Mouse (Mus musculus): ENCODE results near the gene B4galnt4. TPM values are rescaled to one million over a fixed set of nuclear protein-coding genes. Genes with fewer than 3 reads are reported as not detected.

Gene B4galnt4
- polyA plus RNA-seq (2012; ENCODE audit: low replicate concordance), result 2.6 and 3.4 TPM in 2 replicates

DNA sequence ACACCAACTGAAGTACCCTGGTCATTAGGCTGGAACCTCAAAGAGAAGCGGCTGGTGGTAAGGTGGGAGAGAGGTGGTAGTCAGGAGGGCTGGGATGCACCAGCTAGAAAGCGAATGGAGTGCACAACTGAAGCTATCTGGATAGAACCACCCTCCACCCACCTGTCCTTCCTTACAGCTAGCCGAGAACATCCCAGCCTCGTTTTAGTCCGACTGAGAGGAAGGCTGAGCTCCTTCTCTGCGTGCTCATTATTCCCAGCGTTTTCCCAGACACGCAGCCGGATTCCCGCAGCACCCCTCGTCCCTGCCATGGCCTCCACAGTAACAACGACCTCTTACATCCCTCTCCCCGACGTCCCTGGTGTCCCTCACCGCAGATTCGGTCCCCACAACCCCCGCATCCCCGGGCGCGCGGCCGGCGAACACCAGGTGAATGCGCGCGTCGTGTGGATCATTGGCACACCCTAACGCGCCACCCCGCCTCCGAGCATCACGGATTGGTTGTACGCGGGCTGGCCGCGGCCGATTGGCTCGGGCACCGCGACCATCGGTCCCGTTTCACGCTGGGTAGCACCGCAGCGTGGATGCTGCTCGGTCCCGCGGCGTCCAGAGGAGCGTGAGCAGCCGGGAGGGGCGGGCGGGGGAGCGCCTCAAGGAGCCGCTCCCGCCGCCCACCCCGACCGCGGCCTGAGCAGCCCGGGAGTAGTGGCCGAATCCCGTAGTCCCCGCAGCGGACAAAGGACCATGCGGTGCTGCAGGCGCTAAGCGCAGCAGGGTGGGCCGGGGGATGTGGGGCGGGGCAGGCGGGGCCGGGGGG lies at the start of gene B4galnt4:
Gene B4galnt4 (plus strand): TSS at position 679 of the 817 bp plus-strand sequence.

DNA sequence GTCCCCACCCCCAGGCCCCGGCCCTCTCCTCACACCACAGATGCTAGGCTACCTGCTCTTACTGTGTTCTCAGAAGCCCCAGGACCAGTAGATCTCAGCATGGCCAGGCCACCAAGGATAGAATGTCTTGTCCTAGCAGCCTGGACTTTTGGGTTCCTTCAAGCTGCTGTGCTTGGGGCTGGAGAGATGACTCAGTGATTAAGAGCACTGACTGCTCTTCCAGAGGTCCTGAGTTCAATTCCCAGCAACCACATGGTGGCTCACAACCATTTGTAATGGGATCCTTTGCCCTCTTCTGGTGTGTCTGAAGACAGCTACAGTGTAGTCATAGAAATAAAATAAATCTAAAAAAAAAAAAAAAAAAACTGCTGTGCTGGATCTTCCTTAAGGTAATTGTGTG lies 43.1 kb upstream of the B4galnt4 start, which contains the start of gene Ifitm6:
Gene Ifitm6 (minus strand): TSS at position 101 of the 400 bp plus-strand sequence.

DNA sequence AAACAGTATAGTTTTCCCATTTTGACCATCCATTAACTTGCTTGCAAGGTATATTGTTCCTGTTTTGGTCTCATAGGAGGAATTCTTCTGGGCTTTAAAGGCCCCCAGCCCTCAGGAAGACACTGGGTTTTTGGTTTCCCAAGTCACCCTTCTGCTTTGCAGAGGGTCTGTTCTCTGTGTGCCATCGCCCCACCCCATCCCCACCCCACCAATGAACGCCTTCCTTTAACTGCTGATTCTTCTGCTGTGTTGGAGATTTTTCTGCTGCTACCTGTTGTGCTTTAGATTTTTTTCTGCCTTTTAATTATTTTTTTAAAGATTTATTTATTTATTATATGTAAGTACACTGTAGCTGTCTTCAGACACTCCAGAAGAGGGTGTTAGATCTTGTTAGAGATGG lies 32.1 kb upstream of the B4galnt4 start, which contains the start of gene Gm17387:
Gene Gm17387 (plus strand): TSS at position 301 of the 400 bp plus-strand sequence.

DNA sequence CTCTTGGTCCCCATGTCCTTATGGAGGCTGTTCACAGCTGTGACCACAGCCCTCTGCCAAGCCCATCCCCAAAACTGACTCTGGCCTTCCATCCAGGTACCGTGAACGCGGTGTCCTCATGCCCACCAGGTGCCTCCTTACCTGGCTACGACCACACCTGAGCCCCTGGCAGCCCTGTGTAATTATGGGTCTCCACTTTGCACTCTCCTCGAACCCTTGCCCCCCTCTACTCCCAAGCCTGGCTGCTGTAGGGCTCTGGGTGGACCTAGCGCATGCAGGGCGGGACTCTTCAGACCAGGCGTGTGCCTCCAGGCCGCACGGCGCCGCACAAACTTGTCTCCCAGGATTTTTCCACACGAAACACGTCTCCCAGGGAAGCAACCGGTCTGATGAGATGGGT lies 16.9 kb downstream of the B4galnt4 start, which contains the start of gene Pkp3:
Gene Pkp3 (plus strand): TSS at position 378 of the 400 bp plus-strand sequence.

DNA sequence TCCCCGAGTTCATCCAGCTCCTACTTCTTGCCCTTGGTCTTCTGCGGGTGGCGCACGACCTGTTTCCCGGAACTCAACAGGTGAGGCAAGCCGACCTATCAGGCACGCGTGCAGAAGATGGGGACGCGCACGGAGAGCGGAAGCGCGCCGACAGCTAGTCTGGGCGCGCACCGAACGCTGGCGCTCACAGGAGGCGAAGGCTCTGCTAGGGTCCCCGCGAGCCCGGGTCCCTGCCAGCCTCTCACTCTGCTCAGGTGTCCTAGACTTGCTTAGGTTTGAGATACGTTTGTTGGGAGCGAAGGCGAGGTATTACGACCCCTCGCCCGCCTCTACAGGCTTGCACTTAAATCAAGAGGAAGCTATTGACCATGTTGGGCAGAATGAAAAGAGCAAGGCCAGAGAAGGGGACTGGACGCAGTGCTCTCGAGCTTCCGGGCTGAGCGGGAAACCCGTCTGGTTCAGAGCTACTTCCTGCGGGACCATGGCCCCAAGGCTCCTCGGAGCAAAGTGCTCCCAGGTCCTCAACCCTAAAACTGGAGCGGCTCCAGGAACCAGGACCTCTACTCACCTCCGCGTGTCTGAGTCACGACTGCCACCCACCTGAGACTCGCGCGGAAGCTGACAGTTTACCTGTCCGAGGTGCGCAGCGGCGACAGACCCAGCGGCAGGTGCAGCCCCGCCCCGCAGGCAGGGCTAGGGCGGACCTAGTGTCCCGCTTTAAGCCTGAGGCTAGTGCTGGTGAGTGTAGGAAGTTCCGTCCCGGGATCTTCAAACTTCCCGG lies 39.2 kb downstream of the B4galnt4 start, which contains the start of gene Sigirr:
Gene Sigirr (minus strand): TSS at position 662 of the 781 bp plus-strand sequence.

DNA sequence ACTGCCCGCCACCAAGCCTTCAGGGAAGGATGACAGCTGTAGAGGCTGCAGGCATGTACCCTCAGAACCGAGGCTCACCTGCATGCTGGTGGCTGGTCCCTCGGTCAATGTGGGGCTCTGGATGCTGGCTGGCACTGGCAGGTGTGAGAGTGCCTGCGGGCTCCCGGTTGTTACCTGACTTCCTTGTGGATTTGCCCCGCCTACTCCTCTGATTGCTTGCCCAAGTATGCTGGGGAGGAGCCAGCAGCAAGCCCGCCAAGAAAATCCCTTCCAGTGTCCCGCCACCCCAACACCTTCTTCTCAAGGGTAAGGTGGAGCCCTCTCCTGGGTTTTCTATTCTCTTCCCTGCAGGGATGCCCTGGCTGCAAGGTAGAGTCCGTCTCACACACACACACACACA lies 56.7 kb downstream of the B4galnt4 start, which contains the start of gene Ano9:
Gene Ano9 (minus strand): TSS at position 171 of the 400 bp plus-strand sequence.

Other genes starting within 250 kb of the B4galnt4 start
- gene Zfp941, start 238.9 kb upstream of the B4galnt4 start, polyA plus RNA-seq (2012; ENCODE audit: low replicate concordance), result not detected in 2 replicates
- not detected in 2 replicates for gene Urah, start 226.1 kb upstream of the B4galnt4 start, polyA plus RNA-seq (2012; ENCODE audit: low replicate concordance)
- not detected in 2 replicates for gene Scgb1c1, start 215.6 kb upstream of the B4galnt4 start, polyA plus RNA-seq (2012; ENCODE audit: low replicate concordance)
- not detected in 2 replicates for gene Odf3, start 213.3 kb upstream of the B4galnt4 start, polyA plus RNA-seq (2012; ENCODE audit: low replicate concordance)
- gene Gm45785, start 204.8 kb upstream of the B4galnt4 start, polyA plus RNA-seq (2012; ENCODE audit: low replicate concordance), result not detected in 2 replicates
- gene Ric8a, start 204.1 kb upstream of the B4galnt4 start, polyA plus RNA-seq (2012; ENCODE audit: low replicate concordance), result 59.0 and 60.4 TPM in 2 replicates
- 1.6 and 5.5 TPM in 2 replicates for gene Bet1l, start 203.5 kb upstream of the B4galnt4 start, polyA plus RNA-seq (2012; ENCODE audit: low replicate concordance)
- 24.5 and 69.2 TPM in 2 replicates for gene Psmd13, start 179.1 kb upstream of the B4galnt4 start, polyA plus RNA-seq (2012; ENCODE audit: low replicate concordance)
- gene Sirt3, start 178.8 kb upstream of the B4galnt4 start, polyA plus RNA-seq (2012; ENCODE audit: low replicate concordance), result 32.7 and 37.1 TPM in 2 replicates
- gene Cox8b, start 160.7 kb upstream of the B4galnt4 start, polyA plus RNA-seq (2012; ENCODE audit: low replicate concordance), result not detected in 2 replicates
- not detected in 2 replicates for gene Nlrp6, start 140.2 kb upstream of the B4galnt4 start, polyA plus RNA-seq (2012; ENCODE audit: low replicate concordance)
- 8.1 and 14.9 TPM in 2 replicates for gene Pgghg, start 119.7 kb upstream of the B4galnt4 start, polyA plus RNA-seq (2012; ENCODE audit: low replicate concordance)
- 0.58 TPM in 1 of 2 replicates, not detected in the other for gene Ifitm5, start 110.8 kb upstream of the B4galnt4 start, polyA plus RNA-seq (2012; ENCODE audit: low replicate concordance)
- not detected in 2 replicates for gene Gm45717, start 105.2 kb upstream of the B4galnt4 start, polyA plus RNA-seq (2012; ENCODE audit: low replicate concordance)
- gene Ifitm2, start 105.1 kb upstream of the B4galnt4 start, polyA plus RNA-seq (2012; ENCODE audit: low replicate concordance), result 14.4 and 81.4 TPM in 2 replicates
- 1.1 and 10.3 TPM in 2 replicates for gene Ifitm1, start 93.9 kb upstream of the B4galnt4 start, polyA plus RNA-seq (2012; ENCODE audit: low replicate concordance)
- gene Ifitm3, start 50.3 kb upstream of the B4galnt4 start, polyA plus RNA-seq (2012; ENCODE audit: low replicate concordance), result 12.1 and 15.1 TPM in 2 replicates
- gene Ifitm6, start 43.2 kb upstream of the B4galnt4 start, polyA plus RNA-seq (2012; ENCODE audit: low replicate concordance), result 0.77 TPM in 1 of 2 replicates, not detected in the other
- gene Gm17387, start 32.0 kb upstream of the B4galnt4 start, polyA plus RNA-seq (2012; ENCODE audit: low replicate concordance), result not detected in 2 replicates
- gene Pkp3, start 17.1 kb downstream of the B4galnt4 start, polyA plus RNA-seq (2012; ENCODE audit: low replicate concordance), result 5.0 and 6.6 TPM in 2 replicates
- 10.6 and 20.3 TPM in 2 replicates for gene Sigirr, start 39.5 kb downstream of the B4galnt4 start, polyA plus RNA-seq (2012; ENCODE audit: low replicate concordance)
- gene Ano9, start 56.7 kb downstream of the B4galnt4 start, polyA plus RNA-seq (2012; ENCODE audit: low replicate concordance), result 0.30 TPM in 1 of 2 replicates, not detected in the other
- 172 and 234 TPM in 2 replicates for gene Ptdss2, start 61.3 kb downstream of the B4galnt4 start, polyA plus RNA-seq (2012; ENCODE audit: low replicate concordance)
- 4.4 and 23.6 TPM in 2 replicates for gene Rnh1, start 111.8 kb downstream of the B4galnt4 start, polyA plus RNA-seq (2012; ENCODE audit: low replicate concordance)
- 58.5 and 63.6 TPM in 2 replicates for gene Hras, start 132.9 kb downstream of the B4galnt4 start, polyA plus RNA-seq (2012; ENCODE audit: low replicate concordance)
- 9.6 and 9.7 TPM in 2 replicates for gene Lrrc56, start 133.1 kb downstream of the B4galnt4 start, polyA plus RNA-seq (2012; ENCODE audit: low replicate concordance)
- gene Lmntd2, start 153.0 kb downstream of the B4galnt4 start, polyA plus RNA-seq (2012; ENCODE audit: low replicate concordance), result 0.97 and 1.5 TPM in 2 replicates
- gene Rassf7, start 154.8 kb downstream of the B4galnt4 start, polyA plus RNA-seq (2012; ENCODE audit: low replicate concordance), result 8.4 and 16.5 TPM in 2 replicates
- 105 and 162 TPM in 2 replicates for gene Phrf1, start 167.7 kb downstream of the B4galnt4 start, polyA plus RNA-seq (2012; ENCODE audit: low replicate concordance)
- gene Irf7, start 205.4 kb downstream of the B4galnt4 start, polyA plus RNA-seq (2012; ENCODE audit: low replicate concordance), result 194 and 421 TPM in 2 replicates
- gene Cdhr5, start 215.7 kb downstream of the B4galnt4 start, polyA plus RNA-seq (2012; ENCODE audit: low replicate concordance), result 0.24 TPM in 1 of 2 replicates, not detected in the other
- gene Sct, start 218.0 kb downstream of the B4galnt4 start, polyA plus RNA-seq (2012; ENCODE audit: low replicate concordance), result not detected in 2 replicates
- 0.06 TPM in 1 of 2 replicates, not detected in the other for gene Drd4, start 230.9 kb downstream of the B4galnt4 start, polyA plus RNA-seq (2012; ENCODE audit: low replicate concordance)